Mouse (Mus musculus): ENCODE data around the gene Galnt13. TPM values are rescaled to one million over a fixed set of nuclear protein-coding genes. Genes with fewer than 3 reads are reported as not detected.

Gene Galnt13
- polyA plus RNA-seq, 1 experiment from 2014 or later = not detected

DNA sequence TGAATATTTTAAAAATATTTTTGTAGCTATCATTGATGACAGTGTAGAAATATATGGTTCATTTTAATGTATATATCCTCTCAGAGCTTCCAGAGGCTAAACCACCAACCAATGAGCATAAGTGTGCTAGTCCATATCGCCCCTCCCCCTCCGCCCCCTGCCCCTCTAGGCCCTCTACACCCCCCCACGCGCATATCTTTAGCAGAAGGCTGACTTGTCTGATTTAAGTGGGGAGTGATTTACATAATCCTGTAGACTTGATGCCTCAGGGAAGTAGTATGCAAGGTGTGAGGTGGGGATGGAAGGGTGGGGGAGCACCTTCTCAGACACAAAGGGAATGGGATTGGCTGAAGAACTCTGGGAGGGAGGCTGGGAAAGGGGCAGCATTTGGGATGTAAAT lies 323.7 kb downstream of the Galnt13 start:
- Histone ChIP-seq H3K27ac (replicated peaks in 1 of 2; ENCODE audit: control insufficient read depth in 1 of 2, insufficient read depth in 1 of 2, low read depth in 2 of 2, low read length in 2 of 2) (no peak overlapping the region), H3K4me1 (ENCODE audit: control insufficient read depth in 2 of 2, insufficient read depth in 2 of 2, low read length in 2 of 2) (no peaks in the 10 kb centered on the region), H3K36me3 (ENCODE audit: control insufficient read depth, insufficient read depth, low read length) (no peaks in the 10 kb centered on the region), H3K27me3 (ENCODE audit: control insufficient read depth, insufficient read depth, low read length) (no peaks in the 10 kb centered on the region), H3K9me3 (ENCODE audit: control insufficient read depth, low read length) (no peaks in the 10 kb centered on the region), H3K9ac (ENCODE audit: low read length) (no peak overlapping the region), H3K4me2 (ENCODE audit: low read length) (no peak overlapping the region), H3K4me3 (ENCODE audit: control insufficient read depth in 1 of 2, insufficient read depth in 1 of 2, low read depth in 1 of 2, low read length in 2 of 2) (no peak overlapping the region)
- WGBS = 25% methylated on average over 4 of the region's 4 CpGs
- ATAC-seq (ENCODE audit: insufficient number of reproducible peaks, insufficient read depth, low FRiP score, low read depth) = no peak

DNA sequence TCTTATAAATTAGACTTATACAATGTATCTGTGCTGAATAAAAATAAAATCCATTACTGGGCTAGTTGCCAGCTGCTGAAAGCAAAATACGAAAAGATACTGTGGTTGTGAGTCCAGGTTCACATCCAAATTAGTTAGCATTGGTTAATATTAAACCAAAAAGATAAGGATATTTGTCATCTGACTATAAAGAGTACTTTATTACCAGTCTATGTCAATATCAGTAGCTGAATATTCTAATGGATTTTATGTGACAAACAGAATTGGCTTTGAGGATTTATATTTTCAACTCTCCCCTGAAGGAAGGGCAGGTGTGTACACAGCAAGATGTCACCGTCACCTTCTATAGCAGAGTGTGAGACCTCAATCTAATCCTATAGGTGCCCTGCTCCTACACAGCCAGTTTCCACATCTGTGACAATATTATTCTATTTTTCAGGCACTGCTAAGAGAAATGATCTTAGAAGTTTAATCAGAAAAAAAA lies 342.7 kb downstream of the Galnt13 start:
- no peaks in the 10 kb centered on the region for H3K4me1 ChIP-seq (ENCODE audit: control insufficient read depth in 2 of 2, insufficient read depth in 2 of 2, low read length in 2 of 2)
- WGBS = 79% methylated on average over 2 of the region's 2 CpGs
- no peaks in the 10 kb centered on the region for H3K9me3 ChIP-seq (ENCODE audit: control insufficient read depth, low read length)
- no peak overlapping the region for H3K27ac ChIP-seq (replicated peaks in 1 of 2; ENCODE audit: control insufficient read depth in 1 of 2, insufficient read depth in 1 of 2, low read depth in 2 of 2, low read length in 2 of 2)
- no peak overlapping the region for H3K4me2 ChIP-seq (ENCODE audit: low read length)
- H3K4me3 ChIP-seq (ENCODE audit: control insufficient read depth in 1 of 2, insufficient read depth in 1 of 2, low read depth in 1 of 2, low read length in 2 of 2) = no peak overlapping the region
- H3K36me3 ChIP-seq (ENCODE audit: control insufficient read depth, insufficient read depth, low read length) = no peaks in the 10 kb centered on the region
- no peak overlapping the region for H3K9ac ChIP-seq (ENCODE audit: low read length)
- no peaks in the 10 kb centered on the region for H3K27me3 ChIP-seq (ENCODE audit: control insufficient read depth, insufficient read depth, low read length)
- ATAC-seq (ENCODE audit: insufficient number of reproducible peaks, insufficient read depth, low FRiP score, low read depth) = no peak

GRCm38 (mm10) chr2:54813670-54814256 lies 377.6 kb downstream of the Galnt13 start:
- Histone ChIP-seq H3K36me3 (ENCODE audit: control insufficient read depth, insufficient read depth, low read length) (no peaks in the 10 kb centered on the region), H3K4me1 (ENCODE audit: control insufficient read depth in 2 of 2, insufficient read depth in 2 of 2, low read length in 2 of 2) (no peaks in the 10 kb centered on the region)
- ATAC-seq (ENCODE audit: insufficient number of reproducible peaks, insufficient read depth, low FRiP score, low read depth) = no peak

GRCm38 (mm10) chr2:54841245-54841644 lies 405.1 kb downstream of the Galnt13 start:
- Histone ChIP-seq H3K9me3 (ENCODE audit: control insufficient read depth, low read length) (no peaks in the 10 kb centered on the region), H3K4me3 (ENCODE audit: control insufficient read depth in 1 of 2, insufficient read depth in 1 of 2, low read depth in 1 of 2, low read length in 2 of 2) (no peak overlapping the region), H3K36me3 (ENCODE audit: control insufficient read depth, insufficient read depth, low read length) (no peaks in the 10 kb centered on the region), H3K4me1 (ENCODE audit: control insufficient read depth in 2 of 2, insufficient read depth in 2 of 2, low read length in 2 of 2) (no peaks in the 10 kb centered on the region), H3K27ac (replicated peaks in 1 of 2; ENCODE audit: control insufficient read depth in 1 of 2, insufficient read depth in 1 of 2, low read depth in 2 of 2, low read length in 2 of 2) (no peak overlapping the region), H3K9ac (ENCODE audit: low read length) (no peak overlapping the region), H3K27me3 (ENCODE audit: control insufficient read depth, insufficient read depth, low read length) (no peaks in the 10 kb centered on the region), H3K4me2 (ENCODE audit: low read length) (no peak overlapping the region)
- 44% methylated on average over 1 of the region's 1 CpGs for WGBS
- ATAC-seq (ENCODE audit: insufficient number of reproducible peaks, insufficient read depth, low FRiP score, low read depth) = no peak

More at GRCm38 (mm10) chr2:54813670-54814256, 377.6 kb downstream of the Galnt13 start:
- H3K9me3 ChIP-seq (ENCODE audit: control insufficient read depth, low read length) = no peaks in the 10 kb centered on the region
- no peak overlapping the region for H3K27ac ChIP-seq (replicated peaks in 1 of 2; ENCODE audit: control insufficient read depth in 1 of 2, insufficient read depth in 1 of 2, low read depth in 2 of 2, low read length in 2 of 2)
- WGBS = 69% methylated on average over 2 of the region's 2 CpGs
- H3K4me2 ChIP-seq (ENCODE audit: low read length) = no peak overlapping the region
- no peak overlapping the region for H3K4me3 ChIP-seq (ENCODE audit: control insufficient read depth in 1 of 2, insufficient read depth in 1 of 2, low read depth in 1 of 2, low read length in 2 of 2)
- no peaks in the 10 kb centered on the region for H3K27me3 ChIP-seq (ENCODE audit: control insufficient read depth, insufficient read depth, low read length)
- no peak overlapping the region for H3K9ac ChIP-seq (ENCODE audit: low read length)

DNA sequence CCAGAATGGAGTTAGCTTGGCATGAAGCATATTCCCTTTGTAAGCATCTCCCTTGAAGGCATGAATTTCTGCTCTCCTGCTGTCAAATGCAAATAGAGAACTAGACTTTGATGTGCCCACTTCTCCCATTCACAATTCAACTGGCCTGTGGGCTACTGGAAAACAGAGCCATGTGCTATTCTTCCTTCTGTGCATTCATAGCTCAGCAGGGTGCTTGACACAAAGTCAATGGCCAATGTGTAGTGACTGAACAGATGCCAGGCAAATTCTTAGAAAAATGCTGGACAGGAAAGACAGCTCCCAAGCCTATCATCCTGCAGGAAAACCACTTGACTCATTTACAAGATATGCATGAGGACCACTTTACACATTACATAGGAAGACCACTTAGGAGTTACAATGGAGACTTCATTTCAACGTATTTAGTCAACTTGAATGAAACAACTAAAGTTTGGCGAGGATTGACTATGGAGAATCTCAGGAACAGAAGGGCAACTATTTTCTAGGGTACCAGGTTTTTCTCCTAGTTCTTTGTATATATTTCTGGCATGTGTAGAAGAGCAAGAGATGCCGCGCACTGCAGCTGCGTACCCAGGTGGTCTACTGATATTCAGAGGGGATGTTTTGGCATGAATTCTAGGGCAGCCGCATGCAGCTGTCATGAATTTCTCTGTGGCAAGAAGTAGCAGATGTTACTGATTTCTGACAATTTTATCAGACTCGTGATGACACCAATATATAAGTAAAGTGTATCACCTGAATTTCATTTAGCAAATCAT lies 470.4 kb downstream of the Galnt13 start:
- no peak overlapping the region for H3K9ac ChIP-seq (ENCODE audit: low read length)
- no peak for ATAC-seq (ENCODE audit: insufficient number of reproducible peaks, insufficient read depth, low FRiP score, low read depth)
- H3K36me3 ChIP-seq (ENCODE audit: control insufficient read depth, insufficient read depth, low read length) = no peaks in the 10 kb centered on the region
- no peak overlapping the region for H3K4me3 ChIP-seq (ENCODE audit: control insufficient read depth in 1 of 2, insufficient read depth in 1 of 2, low read depth in 1 of 2, low read length in 2 of 2)
- H3K9me3 ChIP-seq (ENCODE audit: control insufficient read depth, low read length) = no peaks in the 10 kb centered on the region
- whole genome bisulfite sequencing = 77% methylated on average over 7 of the region's 7 CpGs
- H3K27me3 ChIP-seq (ENCODE audit: control insufficient read depth, insufficient read depth, low read length) = no peaks in the 10 kb centered on the region
- H3K27ac ChIP-seq (replicated peaks in 1 of 2; ENCODE audit: control insufficient read depth in 1 of 2, insufficient read depth in 1 of 2, low read depth in 2 of 2, low read length in 2 of 2) = no peak overlapping the region
- no peaks in the 10 kb centered on the region for H3K4me1 ChIP-seq (ENCODE audit: control insufficient read depth in 2 of 2, insufficient read depth in 2 of 2, low read length in 2 of 2)
- no peak overlapping the region for H3K4me2 ChIP-seq (ENCODE audit: low read length)

DNA sequence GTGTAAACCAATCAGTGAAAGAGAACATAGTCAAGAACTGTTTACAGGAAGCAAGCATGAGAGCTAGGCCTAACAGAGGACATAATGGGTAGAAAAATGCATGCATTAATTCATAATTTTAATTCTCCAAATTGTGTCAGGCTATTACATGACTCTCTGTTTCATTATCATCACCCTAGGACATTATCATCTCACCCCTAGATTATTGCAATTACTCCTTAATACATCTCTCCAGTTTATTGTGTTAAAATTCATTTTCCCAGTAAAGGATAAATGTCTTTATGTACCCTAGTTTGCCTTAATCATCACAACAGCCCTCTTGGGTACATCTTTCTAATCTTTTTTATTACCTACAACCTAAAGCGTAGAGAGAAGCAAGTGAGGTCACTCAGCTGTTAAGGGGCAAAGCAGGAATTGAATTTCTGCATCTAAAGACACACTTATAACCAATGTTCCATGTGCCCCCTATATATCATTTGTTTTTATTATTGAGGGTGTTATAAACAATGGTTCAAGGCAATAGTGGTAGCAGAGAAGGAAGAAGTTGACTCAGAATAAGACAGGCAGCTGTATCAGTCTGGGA lies 479.1 kb downstream of the Galnt13 start:
- ATAC-seq (ENCODE audit: insufficient number of reproducible peaks, insufficient read depth, low FRiP score, low read depth) = no peak
- H3K4me1 ChIP-seq (ENCODE audit: control insufficient read depth in 2 of 2, insufficient read depth in 2 of 2, low read length in 2 of 2) = no peaks in the 10 kb centered on the region
- no peak overlapping the region for H3K27ac ChIP-seq (replicated peaks in 1 of 2; ENCODE audit: control insufficient read depth in 1 of 2, insufficient read depth in 1 of 2, low read depth in 2 of 2, low read length in 2 of 2)
- WGBS = 72% methylated on average over 1 of the region's 1 CpGs
- no peaks in the 10 kb centered on the region for H3K36me3 ChIP-seq (ENCODE audit: control insufficient read depth, insufficient read depth, low read length)
- H3K4me3 ChIP-seq (ENCODE audit: control insufficient read depth in 1 of 2, insufficient read depth in 1 of 2, low read depth in 1 of 2, low read length in 2 of 2) = no peak overlapping the region
- no peaks in the 10 kb centered on the region for H3K27me3 ChIP-seq (ENCODE audit: control insufficient read depth, insufficient read depth, low read length)
- no peak overlapping the region for H3K9ac ChIP-seq (ENCODE audit: low read length)
- H3K4me2 ChIP-seq (ENCODE audit: low read length) = no peak overlapping the region
- no peaks in the 10 kb centered on the region for H3K9me3 ChIP-seq (ENCODE audit: control insufficient read depth, low read length)

- no peak for ATAC-seq (ENCODE audit: insufficient number of reproducible peaks, insufficient read depth, low FRiP score, low read depth)
- Histone ChIP-seq H3K4me2 (ENCODE audit: low read length) (no peak overlapping the region), H3K9ac (ENCODE audit: low read length) (no peak overlapping the region), H3K27ac (replicated peaks in 1 of 2; ENCODE audit: control insufficient read depth in 1 of 2, insufficient read depth in 1 of 2, low read depth in 2 of 2, low read length in 2 of 2) (no peak overlapping the region), H3K27me3 (ENCODE audit: control insufficient read depth, insufficient read depth, low read length) (no peaks in the 10 kb centered on the region), H3K36me3 (ENCODE audit: control insufficient read depth, insufficient read depth, low read length) (no peaks in the 10 kb centered on the region), H3K9me3 (ENCODE audit: control insufficient read depth, low read length) (no peaks in the 10 kb centered on the region), H3K4me1 (ENCODE audit: control insufficient read depth in 2 of 2, insufficient read depth in 2 of 2, low read length in 2 of 2) (no peaks in the 10 kb centered on the region), H3K4me3 (ENCODE audit: control insufficient read depth in 1 of 2, insufficient read depth in 1 of 2, low read depth in 1 of 2, low read length in 2 of 2) (no peak overlapping the region)
- 93% methylated on average over 3 of the region's 3 CpGs for WGBS
Observed at GRCm38 (mm10) chr2:54936369-54936768, 500.3 kb downstream of the Galnt13 start.

Measured in heart, embryonic 14.5 days (tissue).